ENCODE assay signal across 8 mouse cellular contexts in genomic region chr10:12614465-12615199, GRCm38 (mm10).
A peak's percentile ranks its signal among the peaks of the same experiment; 100 is the strongest.
DNase-seq lines count a peak whose midpoint lies in the region; ATAC-seq lines count a peak whose summit lies in the region.

No protein-coding gene starts in this region.

- no peaks in the 10 kb centered on the region for H3K36me3 ChIP-seq in forebrain, embryonic 14.5 days (ENCODE audit: control insufficient read depth, insufficient read depth, low read length)
- H3K36me3 ChIP-seq in midbrain, embryonic 16.5 days (ENCODE audit: control insufficient read depth, insufficient read depth, low read length): no peaks in the 10 kb centered on the region

- H3K4me2 ChIP-seq in forebrain, embryonic 14.5 days (ENCODE audit: low read length): peak overlapping the region; percentile 75
- H3K4me2 ChIP-seq in midbrain, embryonic 16.5 days (ENCODE audit: low read length): peak overlapping the region; percentile 85

- no peaks in the 10 kb centered on the region for H3K9me3 ChIP-seq in forebrain, embryonic 14.5 days (replicated peaks; ENCODE audit: control insufficient read depth, low read length)
- no peaks in the 10 kb centered on the region for H3K9me3 ChIP-seq in midbrain, embryonic 16.5 days (replicated peaks; ENCODE audit: control insufficient read depth, low read length, poor library complexity, severe bottlenecking)

- 2% methylated on average over 22 of the region's 22 CpGs for WGBS in forebrain, embryonic 14.5 days
- 1% methylated on average over 22 of the region's 22 CpGs for WGBS in midbrain, embryonic 16.5 days

- ATAC-seq in cerebellum, adult (ENCODE audit: insufficient number of reproducible peaks, low FRiP score, low TSS enrichment): peak; percentile 50; the same call in 1 of the 2 replicates
- ATAC-seq in forebrain, embryonic 14.5 days: peak; percentile 56
- ATAC-seq in midbrain, embryonic 16.5 days: peak; percentile 73

- DNase-seq in kidney, postnatal 4 days: peak; percentile 8 to 34
- DNase-seq in kidney, adult 9 months: no peak
- DNase-seq in forebrain, embryonic 14.5 days (ENCODE audit: low spot score): peak; percentile 66
- DNase-seq in layer of hippocampus, postnatal 10 days (ENCODE audit: low spot score in 2 of 2): peak; percentile 48 to 69
- no peak for DNase-seq in ovary, adult 18-20 months (ENCODE audit: low spot score)
- DNase-seq in adrenal gland, adult 2 months: no peak

- H3K27me3 ChIP-seq in forebrain, embryonic 14.5 days (replicated peaks; ENCODE audit: control insufficient read depth, insufficient read depth, low read length): no peaks in the 10 kb centered on the region
- H3K27me3 ChIP-seq in midbrain, embryonic 16.5 days (ENCODE audit: control insufficient read depth, insufficient read depth, low read depth, low read length): no peaks in the 10 kb centered on the region

- H3K4me3 ChIP-seq in forebrain, embryonic 14.5 days (ENCODE audit: low read depth, low read length): peak overlapping the region; percentile 39
- peak overlapping the region; percentile 61 for H3K4me3 ChIP-seq in midbrain, embryonic 16.5 days (ENCODE audit: low read depth, low read length)

- H3K27ac ChIP-seq in forebrain, embryonic 14.5 days (ENCODE audit: low read depth, low read length): no peak overlapping the region
- peak overlapping the region; percentile 76 for H3K27ac ChIP-seq in midbrain, embryonic 16.5 days (ENCODE audit: low read length)

- no peaks in the 10 kb centered on the region for H3K4me1 ChIP-seq in forebrain, embryonic 14.5 days (ENCODE audit: control insufficient read depth, insufficient read depth, low read length)
- peaks cover 6% of the 10 kb centered on the region for H3K4me1 ChIP-seq in midbrain, embryonic 16.5 days (ENCODE audit: control insufficient read depth, insufficient read depth, low read length)

- H3K9ac ChIP-seq in forebrain, embryonic 14.5 days (ENCODE audit: low read length): peak overlapping the region; percentile 71
- peak overlapping the region; percentile 84 for H3K9ac ChIP-seq in midbrain, embryonic 16.5 days (ENCODE audit: low read depth, low read length)

Comparison
In these comparisons a context has a peak if more than half of its experiments do, and no peak if none do; other contexts are left out.
1. DNase-seq: peak in kidney, postnatal 4 days (2 of 2), forebrain, embryonic 14.5 days (single experiment) and layer of hippocampus, postnatal 10 days (2 of 2); none in kidney, adult 9 months (single experiment), ovary, adult 18-20 months (single experiment) and adrenal gland, adult 2 months (single experiment).
2. Peak in every context shown above with its lines, with median percentiles within 50 percentile points of each other: ATAC-seq.